In genomic region chr10:121364801-121365564, GRCm38 (mm10) we compare ENCODE assay signal across 8 mouse cellular contexts. TPM values are rescaled to one million over a fixed set of nuclear protein-coding genes. Genes with fewer than 3 reads are reported as not detected.
DNase-seq lines count a peak whose midpoint lies in the region; ATAC-seq and TF ChIP-seq lines count a peak whose summit lies in the region.

Gns (plus strand) TSS chr10:121365090.

- H3K4me1 ChIP-seq in ES-E14 (ENCODE audit: control insufficient read depth in 2 of 2, insufficient read depth in 2 of 2, low read length in 2 of 2, poor library complexity in 1 of 2) = peaks cover 0 to 4% of the 10 kb centered on the region in 2 experiments; a peak in 1 of 4 replicates
- peaks cover 26% of the 10 kb centered on the region for H3K4me1 ChIP-seq in forebrain, embryonic 15.5 days
- peaks cover 34% of the 10 kb centered on the region for H3K4me1 ChIP-seq in liver, postnatal 0 days (ENCODE audit: insufficient read depth)
- peaks cover 34% of the 10 kb centered on the region for H3K4me1 ChIP-seq in neural tube, embryonic 13.5 days (replicated peaks)

- TF ChIP-seq CTCF in liver, postnatal 0 days (IDR thresholded peaks at IDR 0.05; ENCODE audit: low read depth) = no peak

- peak; percentile 97 for ATAC-seq in forebrain, embryonic 15.5 days (replicated peaks)
- ATAC-seq in liver, postnatal 0 days = peak; percentile 86
- peak; percentile 98 for ATAC-seq in neural tube, embryonic 13.5 days (ENCODE audit: low read depth)

- peak within 1 kb of the TSS; percentile 63 for H3K4me2 ChIP-seq in forebrain, embryonic 15.5 days (replicated peaks)
- peak within 1 kb of the TSS; percentile 99 for H3K4me2 ChIP-seq in liver, postnatal 0 days (ENCODE audit: low read depth, low read length)
- peak within 1 kb of the TSS; percentile 77 for H3K4me2 ChIP-seq in neural tube, embryonic 13.5 days

- no peaks in the 10 kb centered on the region for H3K9me3 ChIP-seq in ES-E14 (ENCODE audit: control insufficient read depth, insufficient read depth, low read depth, low read length)
- no peaks in the 10 kb centered on the region for H3K9me3 ChIP-seq in forebrain, embryonic 15.5 days
- no peaks in the 10 kb centered on the region for H3K9me3 ChIP-seq in liver, postnatal 0 days (ENCODE audit: low read length)
- H3K9me3 ChIP-seq in neural tube, embryonic 13.5 days = no peaks in the 10 kb centered on the region

- peak within 1 kb of the TSS; percentile 88 for H3K9ac ChIP-seq in ES-E14 (ENCODE audit: insufficient read depth, low read depth, low read length, poor library complexity, severe bottlenecking)
- peak within 1 kb of the TSS; percentile 87 for H3K9ac ChIP-seq in forebrain, embryonic 15.5 days (replicated peaks)
- H3K9ac ChIP-seq in liver, postnatal 0 days (replicated peaks) = peak within 1 kb of the TSS; percentile 91
- H3K9ac ChIP-seq in neural tube, embryonic 13.5 days = peak within 1 kb of the TSS; percentile 89

- intact Hi-C loops in heart, postnatal 14 days (cut with DNase I) = no loop called here

- H3K4me3 ChIP-seq in ES-E14 (ENCODE audit: insufficient read depth in 1 of 2, low read depth in 1 of 2, low read length in 2 of 2, poor library complexity in 1 of 2, severe bottlenecking in 1 of 2) = peak within 1 kb of the TSS; percentile 71 to 86
- peak within 1 kb of the TSS; percentile 92 for H3K4me3 ChIP-seq in forebrain, embryonic 15.5 days
- H3K4me3 ChIP-seq in liver, postnatal 0 days (ENCODE audit: low read depth, low read length) = peak within 1 kb of the TSS; percentile 91
- H3K4me3 ChIP-seq in neural tube, embryonic 13.5 days = peak within 1 kb of the TSS; percentile 88

- H3K36me3 ChIP-seq in ES-E14 (ENCODE audit: control insufficient read depth, insufficient read depth, low read length, poor library complexity, severe bottlenecking) = peaks cover 5% of the 10 kb centered on the region; the same call in 1 of the 2 replicates
- no peaks in the 10 kb centered on the region for H3K36me3 ChIP-seq in forebrain, embryonic 15.5 days
- 0 out of 2 replicates have a peak, but pooled peaks cover 4% of the 10 kb centered on the region for H3K36me3 ChIP-seq in liver, postnatal 0 days (replicated peaks; ENCODE audit: insufficient read depth, low read length)
- H3K36me3 ChIP-seq in neural tube, embryonic 13.5 days = peaks cover 13% of the 10 kb centered on the region

- H3K27ac ChIP-seq in ES-E14 (ENCODE audit: insufficient read depth, low read depth, low read length, poor library complexity, severe bottlenecking) = no peak within 1 kb of the TSS
- peak within 1 kb of the TSS; percentile 55; the same call in 1 of the 2 replicates for H3K27ac ChIP-seq in forebrain, embryonic 15.5 days (replicated peaks)
- H3K27ac ChIP-seq in liver, postnatal 0 days (ENCODE audit: low read depth) = peak within 1 kb of the TSS; percentile 95
- peak within 1 kb of the TSS; percentile 79 for H3K27ac ChIP-seq in neural tube, embryonic 13.5 days (replicated peaks)

- no peaks in the 10 kb centered on the region for H3K27me3 ChIP-seq in forebrain, embryonic 15.5 days
- H3K27me3 ChIP-seq in liver, postnatal 0 days (ENCODE audit: insufficient read depth, low read length) = no peaks in the 10 kb centered on the region
- H3K27me3 ChIP-seq in neural tube, embryonic 13.5 days = no peaks in the 10 kb centered on the region

- DNase-seq in ES-E14 (ENCODE audit: low read depth, low spot score) = no peak
- DNase-seq in cerebellum, adult 11-12 months = peak; percentile 82
- peak; percentile 90 to 92 for DNase-seq in heart, postnatal 14 days
- DNase-seq in layer of hippocampus, adult 11-12 months (ENCODE audit: low spot score) = peak; percentile 83
- DNase-seq in liver, postnatal 0 days = peak; percentile 98
- DNase-seq in telencephalon, adult 2 months (ENCODE audit: low read depth, low spot score) = peak; percentile 67

- in situ Hi-C loops in ES-E14 (cut with MboI; ENCODE audit: low sequenced_read_pairs in 2 of 2, unreplicated experiment in 2 of 2) = no loop called here

- no peak for TF ChIP-seq EP300 in liver, postnatal 0 days (IDR thresholded peaks at IDR 0.05; ENCODE audit: low read depth)

- WGBS in forebrain, embryonic 15.5 days = under 1% methylated on average over 72 of the region's 72 CpGs
- WGBS in liver, postnatal 0 days (ENCODE audit: insufficient replicate concordance) = 1% methylated on average over 71 of the region's 72 CpGs
- under 1% methylated on average over 41 of the region's 72 CpGs for WGBS in neural tube, embryonic 13.5 days

TF ChIP-seq in ES-E14, 5 proteins besides CTCF, POLR2A, EP300 and RAD21:
- TF ChIP-seq HCFC1 (IDR thresholded peaks at IDR 0.05; ENCODE audit: borderline replicate concordance, insufficient read depth, low read length) (no peak), MAFK (IDR thresholded peaks at IDR 0.05; ENCODE audit: insufficient read depth, low read depth, low read length) (no peak), CHD2 (IDR thresholded peaks at IDR 0.05; ENCODE audit: low read depth, low read length) (no peak), ZC3H11A (IDR thresholded peaks at IDR 0.05; ENCODE audit: borderline replicate concordance, low read depth, low read length) (no peak), ZNF384 (IDR thresholded peaks at IDR 0.05; ENCODE audit: low read depth, low read length) (no peak)

RNA-seq across cellular contexts. Expression of gene Gns, which starts in this region (rescaled TPM):
- total RNA-seq in ES-E14 (2012; rRNA removed) = 61.0 and 79.8 TPM in 2 replicates
- 30.3 and 34.7 TPM in 2 replicates for polyA plus RNA-seq in forebrain, embryonic 15.5 days (2015; fragmentation: Nextera tagmentation; extraction: Ambion mirVana)
- 10 to 100 TPM; 64.2 to 74.3 TPM for total RNA-seq in heart, postnatal 14 days (2021)
- polyA plus RNA-seq in liver, postnatal 0 days (2015; fragmentation: Nextera tagmentation; extraction: Ambion mirVana) = 27.7 and 28.9 TPM in 2 replicates
- polyA plus RNA-seq in neural tube, embryonic 13.5 days (2015; fragmentation: Nextera tagmentation; extraction: Ambion mirVana) = 46.1 and 46.7 TPM in 2 replicates
